Mouse (Mus musculus): ENCODE measurements at regions not wholly inside any gene's neighbourhood (a gene's known extent, or its start where the extent isn't known, plus 50 kb on each side); places are given as distances from the start of the nearest gene placed in this dataset.
"Not testable (repeated sequence)": the region's sequence is repeated elsewhere in the genome, so short reads cannot be mapped to it uniquely, and the experiment has no call there.

DNA sequence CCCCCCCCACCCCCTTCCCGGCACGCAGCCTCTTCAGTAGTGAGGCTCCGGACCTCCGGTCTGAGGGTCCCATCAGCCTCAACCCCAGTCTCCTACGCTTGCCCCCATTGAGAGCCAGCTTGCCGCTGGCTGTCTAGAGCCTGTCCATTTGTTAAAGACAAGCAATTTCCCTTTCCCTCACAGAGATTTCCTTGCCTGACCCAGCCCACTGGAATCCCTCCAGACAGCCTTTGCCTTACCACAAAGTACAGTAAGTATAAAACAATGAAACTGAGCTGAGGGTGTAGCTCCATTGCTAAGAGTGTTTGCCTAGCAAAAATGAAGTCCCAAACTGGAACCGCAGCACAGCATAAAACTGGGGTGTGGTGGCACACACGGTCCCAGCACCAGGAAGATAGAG, 252.4 kb upstream of the Jarid2 start:
- DNase-seq = no peak

DNA sequence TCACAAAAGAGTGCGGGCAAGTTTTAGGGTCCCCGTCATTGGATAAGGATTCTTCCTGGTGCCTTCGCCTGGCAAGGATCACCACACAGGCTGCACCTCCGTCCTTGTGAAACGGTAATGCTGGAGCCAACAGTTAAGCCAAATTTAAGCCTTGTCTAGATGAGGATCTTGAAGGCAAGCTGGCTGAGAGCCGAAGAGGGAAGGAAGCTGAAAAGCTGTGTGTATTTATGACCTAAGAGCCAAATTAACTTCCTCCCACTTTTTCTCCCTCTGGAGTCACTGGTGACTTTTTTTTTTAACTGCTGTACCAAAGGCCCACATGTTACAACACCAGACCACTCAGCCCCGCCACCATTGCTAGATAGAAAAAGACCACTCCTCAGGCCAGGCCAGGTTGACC, 249.1 kb upstream of the Jarid2 start:
- no peak for DNase-seq

DNA sequence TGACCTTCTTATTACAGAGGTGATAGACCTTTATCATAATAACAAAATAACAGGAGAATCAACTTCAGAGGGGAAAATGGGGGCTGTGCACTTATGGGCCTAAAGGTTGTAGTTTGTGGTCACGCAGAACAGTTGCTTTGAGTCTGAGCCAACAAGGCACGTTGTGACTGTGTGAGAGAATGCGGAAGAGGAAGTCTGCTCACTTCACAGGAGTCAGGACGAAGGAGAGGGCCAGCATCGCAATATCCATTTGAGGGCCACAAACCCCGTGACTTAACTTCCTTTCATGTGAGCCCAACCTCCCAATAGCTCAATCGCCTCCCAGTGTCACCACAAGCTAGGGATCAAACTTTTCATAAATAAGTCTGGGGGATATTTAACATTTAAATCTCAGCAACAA, 246.6 kb upstream of the Jarid2 start:
- DNase-seq = no peak

DNA sequence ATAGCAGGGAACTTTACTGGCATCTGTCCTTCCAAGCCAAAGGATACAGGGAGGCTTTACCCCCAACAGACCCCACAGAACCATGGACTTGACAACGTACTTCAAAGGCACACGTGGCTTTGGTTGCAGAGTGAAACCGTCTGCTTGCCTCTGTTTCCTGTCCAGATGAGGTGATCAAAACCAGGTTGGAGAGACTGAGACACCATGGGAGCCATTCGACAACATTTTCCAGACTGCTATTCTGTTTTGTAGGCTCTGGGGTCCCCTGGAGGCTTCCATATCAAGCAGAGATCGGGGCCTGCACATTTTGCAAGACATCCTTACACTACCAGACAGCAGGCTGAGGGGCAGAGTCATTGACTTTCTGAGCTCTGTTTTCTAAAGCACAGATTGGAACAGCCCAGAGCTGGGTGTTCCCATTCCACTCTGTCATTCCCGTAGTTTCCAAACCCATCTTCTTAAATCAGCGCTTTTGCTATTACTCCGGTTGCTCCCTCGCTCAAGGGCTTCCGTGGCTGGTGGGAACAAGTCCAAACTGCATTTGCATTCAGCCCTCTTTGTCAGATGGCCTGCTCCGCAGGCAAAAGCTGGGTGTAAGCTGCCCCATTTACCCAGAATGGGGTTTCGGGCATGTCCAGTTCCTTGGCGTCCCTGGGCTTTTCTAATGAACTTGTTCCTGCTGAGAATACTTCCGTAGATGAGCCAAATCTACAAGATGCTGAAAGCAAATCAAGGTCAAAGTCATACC, 244.5 kb upstream of the Jarid2 start:
- peak; percentile 55 for DNase-seq

DNA sequence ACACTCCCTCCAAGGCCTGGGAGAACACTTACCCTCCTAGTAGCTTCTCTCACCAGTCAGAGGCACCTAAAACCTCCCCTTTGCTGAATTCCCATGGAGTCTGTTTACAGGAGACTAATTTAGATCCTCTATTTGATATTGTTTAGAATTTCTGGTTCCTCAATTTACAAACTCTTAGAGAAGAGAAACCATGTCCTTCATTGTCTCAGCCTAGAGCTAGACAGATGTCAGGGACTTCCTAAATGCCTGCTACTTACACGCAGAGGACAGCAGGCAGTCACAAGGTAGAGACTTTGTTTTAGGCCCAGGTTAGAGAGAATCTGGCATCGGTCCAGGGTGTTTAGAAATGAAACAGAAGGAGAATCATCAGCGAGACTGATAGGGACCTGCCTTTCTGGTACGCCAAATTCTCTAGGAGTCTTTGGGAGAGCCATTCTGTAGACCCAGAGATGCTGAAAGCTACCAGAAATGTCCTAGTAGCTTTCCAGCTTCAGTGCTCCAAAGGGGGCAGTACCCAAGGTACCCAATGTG, 238.3 kb upstream of the Jarid2 start:
- no peak for DNase-seq

- DNase-seq = no peak
Observed at GRCm38 (mm10) chr13:44493884-44494283, 235.4 kb upstream of the Jarid2 start.

DNA sequence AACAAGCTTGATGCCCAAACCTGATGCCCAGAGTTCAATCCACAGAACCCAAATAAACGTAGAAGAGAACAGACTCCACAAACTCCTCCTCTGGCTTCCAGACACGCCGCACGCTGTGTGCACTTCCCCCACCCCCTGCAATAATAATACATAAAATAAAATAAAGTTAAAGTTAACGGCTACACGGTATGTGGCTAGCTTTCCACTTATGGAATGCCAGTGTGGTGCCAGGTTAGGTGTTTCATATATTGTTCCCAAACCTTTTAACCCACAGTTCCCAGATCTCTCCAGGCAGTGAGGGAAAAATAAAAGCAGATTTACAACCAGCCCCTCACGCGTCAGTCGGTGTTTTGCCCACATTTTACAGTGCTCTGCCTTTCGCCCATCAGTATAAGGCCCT, 233.8 kb upstream of the Jarid2 start:
- no peak for DNase-seq

DNA sequence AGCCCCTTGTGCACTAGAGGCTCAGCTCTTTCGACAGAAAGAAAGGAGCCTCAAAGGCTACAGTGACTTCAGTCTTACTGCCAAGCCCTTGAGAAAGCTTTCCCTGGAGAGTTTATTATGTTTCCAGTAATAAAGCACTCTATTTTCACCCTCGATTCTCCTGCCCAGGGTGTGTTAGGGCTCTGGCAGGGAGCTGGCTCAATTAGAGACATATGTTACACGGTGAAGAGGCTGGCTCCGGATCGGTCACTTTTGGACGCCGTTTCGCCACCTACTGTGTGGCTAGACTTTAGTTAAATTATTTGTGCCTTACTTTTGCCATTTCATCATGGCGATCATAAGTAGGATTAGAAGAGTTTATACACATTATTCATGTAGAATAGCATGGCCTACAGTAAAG, 232.7 kb upstream of the Jarid2 start:
- peak; percentile 63 for DNase-seq

DNA sequence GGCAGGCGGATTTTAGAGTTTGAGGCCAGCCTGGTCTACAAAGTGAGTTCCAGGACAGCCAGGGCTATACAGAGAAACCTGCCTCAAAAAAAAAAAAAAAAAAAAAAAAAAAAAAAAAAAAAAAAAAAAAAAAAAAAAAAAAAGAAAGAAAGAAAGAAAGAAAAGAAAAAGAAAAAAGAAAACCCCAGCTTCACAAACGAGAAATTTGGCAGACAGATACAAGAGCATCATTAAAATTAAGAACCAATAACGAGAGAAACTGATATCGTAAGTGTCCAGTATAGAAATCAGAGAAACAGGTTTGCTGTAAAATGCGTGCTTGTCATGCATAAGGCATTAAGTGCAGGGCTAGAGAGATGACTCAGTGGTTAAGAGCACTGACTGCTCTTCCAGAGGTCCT, 228.4 kb upstream of the Jarid2 start:
- DNase-seq = not testable (repeated sequence)

- no peak for DNase-seq
Observed at GRCm38 (mm10) chr13:44501777-44502321, 227.4 kb upstream of the Jarid2 start.

DNA sequence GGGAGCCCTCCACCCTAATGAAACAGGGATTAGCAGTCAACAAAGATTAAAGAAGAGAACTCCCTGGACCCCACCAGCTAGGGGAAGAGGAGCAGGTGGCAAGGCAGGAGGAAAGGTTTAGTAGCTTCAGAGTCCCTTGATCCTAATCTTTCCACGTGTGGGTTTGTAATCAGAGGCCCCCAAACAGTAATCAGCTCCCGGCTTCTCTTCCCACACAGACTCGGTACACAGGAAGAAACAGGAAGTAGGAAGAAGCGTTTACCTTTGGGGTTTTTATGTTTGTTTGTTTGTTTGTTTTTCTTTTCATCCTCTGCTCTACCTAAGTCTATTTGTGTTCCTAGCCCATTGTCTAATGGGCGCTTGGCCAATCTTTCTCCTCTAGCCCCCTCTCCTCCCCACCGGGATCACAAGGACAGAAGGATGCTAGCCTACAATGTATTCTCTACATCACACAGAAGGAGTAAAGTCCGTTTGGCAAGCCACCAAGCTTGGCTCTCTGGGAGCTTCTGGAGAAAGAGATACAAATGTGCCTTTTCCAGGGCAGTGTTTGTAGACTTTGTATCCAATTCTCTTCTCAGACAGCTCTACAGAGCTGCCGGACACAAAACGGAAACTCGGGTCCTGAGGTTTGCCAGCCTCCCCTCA, 226.5 kb upstream of the Jarid2 start:
- no peak for DNase-seq

GRCm38 (mm10) chr13:44503257-44503950, 225.9 kb upstream of the Jarid2 start:
- no peak for DNase-seq

DNA sequence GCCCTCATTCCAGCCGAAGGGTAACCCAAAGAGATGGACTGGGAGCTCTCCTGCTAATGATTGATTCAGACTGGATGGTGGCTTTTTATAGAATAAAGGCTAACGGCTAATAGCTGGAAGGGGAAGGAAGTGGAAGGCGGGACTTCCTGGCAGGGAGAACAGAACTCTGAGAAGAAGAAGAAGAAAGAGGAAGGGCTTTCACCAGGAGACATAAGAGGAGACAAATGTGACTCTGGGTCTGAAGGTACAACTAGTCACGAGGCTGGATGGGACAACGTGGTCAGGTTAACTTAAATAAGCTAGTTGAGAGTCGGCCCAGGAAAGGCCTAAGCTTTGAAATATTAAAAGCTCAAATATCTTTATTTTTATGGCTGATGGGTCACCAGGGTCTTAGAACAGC, 224.8 kb upstream of the Jarid2 start:
- no peak for DNase-seq

DNA sequence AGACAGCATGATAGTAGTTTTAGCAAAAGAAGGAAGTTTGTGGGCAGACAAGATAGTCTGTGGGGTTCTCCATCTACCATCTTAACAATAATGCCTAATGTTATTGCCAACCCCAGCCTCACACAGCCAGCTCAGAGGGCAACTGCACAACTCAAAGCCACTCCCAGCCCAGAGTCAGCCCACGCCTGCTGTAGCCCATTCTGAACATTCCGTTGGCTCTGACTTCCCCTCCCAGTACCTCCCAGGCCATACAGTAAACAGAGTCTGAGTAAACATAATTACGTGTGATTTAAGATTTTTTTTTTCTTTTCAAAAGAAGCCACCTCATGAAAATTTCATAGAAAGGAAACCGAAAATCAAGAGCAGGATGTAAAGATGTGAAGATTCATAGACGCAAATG, 222.3 kb upstream of the Jarid2 start:
- no peak for DNase-seq

DNA sequence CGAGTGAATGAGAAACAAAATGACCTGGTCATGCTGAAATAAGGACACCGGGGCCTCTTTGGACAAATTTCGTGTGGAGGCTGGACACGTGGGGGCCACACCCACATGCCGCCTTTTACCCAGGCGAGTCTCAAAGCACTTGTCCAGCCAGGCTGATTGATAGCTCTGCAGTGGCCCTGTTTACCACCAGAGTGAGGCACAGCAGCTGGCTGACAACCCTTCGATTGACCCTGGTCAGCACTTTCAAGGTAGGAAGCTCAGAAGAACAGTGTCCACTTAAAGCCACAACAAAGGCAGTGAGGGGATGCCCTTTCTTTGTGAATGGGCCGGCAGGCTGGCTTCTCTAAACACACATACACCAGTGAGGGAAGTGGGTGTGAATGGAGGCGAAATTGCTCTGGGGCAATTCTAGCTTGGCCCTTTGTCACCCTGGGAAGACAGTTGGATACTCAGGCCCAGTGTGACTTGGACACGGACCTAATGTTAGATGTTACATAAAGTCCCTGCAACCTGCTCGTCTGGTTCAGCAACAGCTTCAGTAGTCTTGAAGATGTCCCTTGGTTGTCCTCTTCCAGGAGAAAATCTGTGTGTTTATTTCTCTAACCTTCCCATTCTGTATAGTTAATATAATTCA, 219.6 kb upstream of the Jarid2 start:
- no peak for DNase-seq

DNA sequence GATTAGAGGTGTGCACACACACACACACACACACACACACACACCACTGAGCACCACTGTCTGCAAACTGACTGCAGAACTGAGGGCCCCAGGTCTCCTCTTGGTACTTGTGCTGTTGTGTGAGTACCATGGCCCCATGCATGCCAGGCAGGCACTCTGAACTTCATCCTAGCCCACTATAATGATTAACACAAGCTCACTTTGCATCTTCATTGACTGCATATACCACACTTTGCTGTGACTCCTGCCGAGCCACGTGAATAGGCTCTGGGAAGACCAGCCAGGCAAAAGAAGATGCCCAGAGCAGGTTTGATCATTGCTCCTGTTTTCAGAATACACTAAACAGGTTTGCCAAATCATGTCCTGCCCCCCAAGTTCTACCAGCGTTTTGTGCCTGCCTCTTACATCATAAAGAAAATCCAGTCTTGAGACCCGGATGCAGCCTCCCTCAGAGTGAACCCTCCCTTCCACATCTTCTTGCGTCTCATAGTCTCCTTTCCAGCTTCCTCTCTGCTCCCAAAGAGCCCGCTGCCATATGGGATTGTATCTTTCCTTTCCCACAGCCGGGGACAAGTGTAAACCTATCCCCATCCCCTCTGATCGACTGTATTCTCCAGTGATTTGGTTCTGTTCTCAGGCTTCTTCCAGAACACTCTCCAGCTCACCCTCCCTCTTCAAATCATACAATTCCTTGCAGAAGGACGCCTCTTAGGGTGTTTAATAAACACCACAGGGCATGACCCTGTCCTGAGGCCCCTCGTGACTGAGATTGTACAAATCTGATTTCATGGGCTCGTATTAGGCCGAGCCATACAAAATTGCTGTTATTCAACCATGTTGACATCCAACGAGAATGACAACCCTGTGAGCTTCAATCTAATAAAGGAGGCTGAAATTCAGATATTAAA, 215.6 kb upstream of the Jarid2 start:
- no peak for DNase-seq

DNA sequence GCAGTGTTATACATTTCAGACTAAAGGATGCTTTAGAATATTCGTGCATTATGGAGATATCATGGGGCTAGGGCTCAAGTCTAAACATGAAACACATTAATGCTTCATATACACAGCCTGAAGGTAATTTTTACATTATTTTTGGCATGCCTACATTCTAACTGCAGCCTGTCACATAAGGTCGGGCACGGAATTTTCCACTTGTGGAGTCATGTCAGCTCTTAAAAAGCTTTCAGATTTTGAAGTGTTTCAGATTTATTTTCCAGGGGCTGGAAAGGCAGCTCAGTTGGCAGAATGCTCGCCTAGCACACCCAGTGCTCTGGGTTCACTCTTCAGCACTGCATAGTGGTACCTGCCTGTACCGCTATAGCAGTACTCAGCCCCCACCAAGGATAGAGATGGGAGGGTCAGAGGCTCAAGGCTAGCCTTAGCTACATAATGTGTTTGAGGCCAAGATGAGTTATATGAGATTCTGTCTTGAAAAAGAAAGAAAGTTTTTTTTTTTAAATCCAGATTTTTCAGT, 214.6 kb upstream of the Jarid2 start:
- DNase-seq = no peak

DNA sequence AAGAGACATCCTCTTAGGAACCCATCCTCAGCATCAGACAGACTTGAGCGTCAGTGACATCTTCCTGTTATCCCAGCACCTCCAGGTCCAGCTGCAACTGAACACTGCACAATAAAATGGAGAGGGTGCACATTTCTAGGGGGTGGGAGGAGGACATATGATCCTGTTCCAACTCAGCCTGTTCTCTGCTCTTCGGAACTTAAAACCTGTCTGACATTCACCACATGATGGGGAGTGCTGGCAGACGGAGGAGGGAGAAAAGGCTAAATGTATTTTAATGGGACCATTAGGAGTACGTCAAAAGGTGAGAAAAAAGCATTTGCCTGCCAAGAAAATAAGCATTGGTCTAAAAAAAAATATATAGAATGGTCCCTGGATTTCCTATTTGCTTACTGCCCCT, 212.4 kb upstream of the Jarid2 start:
- no peak for DNase-seq

- DNase-seq = no peak
Observed at GRCm38 (mm10) chr13:44517312-44517711, 212.0 kb upstream of the Jarid2 start.

DNA sequence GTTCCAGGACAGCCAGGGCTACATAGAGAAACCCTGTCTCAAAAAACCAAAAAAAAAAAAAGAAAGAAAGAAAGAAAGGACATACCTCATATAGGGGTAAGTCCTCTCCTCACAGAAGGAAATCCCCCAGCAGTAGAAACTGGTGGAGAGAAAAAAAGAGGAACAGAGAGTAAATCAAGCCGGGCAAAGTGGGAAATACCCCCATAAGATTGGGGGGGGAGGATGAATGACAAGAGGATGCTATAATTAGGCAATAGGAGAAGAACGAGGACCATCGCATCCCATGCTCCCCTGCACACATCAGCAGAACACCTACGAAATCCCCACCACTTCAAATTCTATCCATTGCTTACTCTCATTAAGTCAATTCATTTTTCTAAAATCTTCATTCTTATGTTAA, 211.1 kb upstream of the Jarid2 start:
- no peak for DNase-seq

- no peak for DNase-seq
Observed at GRCm38 (mm10) chr13:44523516-44523915, 205.8 kb upstream of the Jarid2 start.
